Mouse (Mus musculus) hindbrain, embryonic 14.5 days (tissue): ENCODE data around the gene Nuak2. TPM values are rescaled to one million over a fixed set of nuclear protein-coding genes. Genes with fewer than 3 reads are reported as not detected.

Source experiments
- ATAC-seq: fragments of 200-750 bp; cut with Nextera tagmentation; 2 replicates; pipeline ENCODE4 v1.8.0; 2017; ENCODE audit warnings: moderate number of reproducible peaks, mild to moderate bottlenecking, moderate TSS enrichment, moderate library complexity; ENCODE audit not compliant: low FRiP score
- DNase-seq: peaks from one replicate; pipeline ENCODE4 v3.0.0-alpha.2; 2015; ENCODE audit warnings: low spot score
- H3K27ac ChIP-seq: fragments of 300-500 bp; sonication (generic); 2 replicates; pipeline ENCODE4 v1.5.1; 2014; ENCODE audit warnings: mild to moderate bottlenecking, moderate library complexity
- H3K27me3 ChIP-seq: fragments of 300-500 bp; sonication (generic); 2 replicates; pipeline ENCODE4 v1.6.1; 2014; ENCODE audit warnings: mild to moderate bottlenecking, low read length, mixed read lengths; ENCODE audit not compliant: control insufficient read depth, insufficient read depth
- H3K36me3 ChIP-seq: fragments of 300-500 bp; sonication (generic); replicated peaks from 2 replicates; pipeline ENCODE4 v1.6.1; 2014; ENCODE audit not compliant: control insufficient read depth, insufficient read depth
- H3K4me1 ChIP-seq: fragments of 300-500 bp; sonication (generic); replicated peaks from 2 replicates; pipeline ENCODE4 v1.6.1; 2014; ENCODE audit warnings: antibody characterized with exemption, low read length, mixed read lengths; ENCODE audit not compliant: control insufficient read depth, insufficient read depth
- H3K4me2 ChIP-seq: fragments of 300-500 bp; sonication (generic); replicated peaks from 2 replicates; pipeline ENCODE4 v1.6.1; 2014; ENCODE audit warnings: mild to moderate bottlenecking, moderate library complexity
- H3K4me3 ChIP-seq: fragments of 300-500 bp; sonication (generic); replicated peaks from 2 replicates; pipeline ENCODE4 v1.5.1; 2014; ENCODE audit warnings: mild to moderate bottlenecking, low read length
- H3K9ac ChIP-seq: fragments of 300-500 bp; sonication (generic); 2 replicates; pipeline ENCODE4 v1.6.1; 2014
- H3K9me3 ChIP-seq: fragments of 300-500 bp; sonication (generic); 2 replicates; pipeline ENCODE4 v1.6.1; 2016; ENCODE audit warnings: low read length; ENCODE audit not compliant: control insufficient read depth
- WGBS: fragments of 180-500 bp; shearing (Covaris S2); extraction: QIAGEN DNeasy Blood & Tissue Kit; methylation state at CpG from one replicate; pipeline ENCODE4 v1.1.7; 2014; 5-methylcytosine and 5-hydroxymethylcytosine counted together
- polyA plus RNA-seq: library from polyadenylated mRNA; unstranded; fragments of >200 nt; fragmentation: Nextera tagmentation; extraction: Ambion mirVana; gene quantifications from 2 replicates; pipeline ENCODE4 v1.2.1, GENCODE M21; 2014

Gene Nuak2
- polyA plus RNA-seq, 1 experiment from 2014 or later = 10.7 TPM

- Histone ChIP-seq H3K4me1 (peaks cover 6% of the 10 kb centered on the region; the same call in 1 of the 2 replicates), H3K27me3 (no peaks in the 10 kb centered on the region), H3K9me3 (no peaks in the 10 kb centered on the region), H3K9ac (no peak overlapping the region), H3K36me3 (peaks cover 3% of the 10 kb centered on the region), H3K4me3 (no peak overlapping the region), H3K4me2 (no peak overlapping the region), H3K27ac (no peak overlapping the region)
- DNase-seq = no peak
- no peak for ATAC-seq
- WGBS = 55% methylated on average over 8 of the region's 8 CpGs
Measured at GRCm38 (mm10) chr1:132366235-132366634, 50.3 kb downstream of the Nuak2 start.

- 59% methylated on average over 6 of the region's 6 CpGs for WGBS
- Histone ChIP-seq H3K27ac (0 out of 2 replicates have a peak overlapping the region, but pooled peaks have one; percentile 39), H3K4me2 (no peak overlapping the region), H3K9ac (no peak overlapping the region), H3K9me3 (no peaks in the 10 kb centered on the region), H3K36me3 (0 out of 2 replicates have a peak, but pooled peaks cover 3% of the 10 kb centered on the region), H3K4me1 (peaks cover 13% of the 10 kb centered on the region), H3K27me3 (no peaks in the 10 kb centered on the region), H3K4me3 (no peak overlapping the region)
- DNase-seq (no peak), ATAC-seq (peak; percentile 44; the same call in 1 of the 2 replicates)
Measured at GRCm38 (mm10) chr1:132366937-132367336, 51.0 kb downstream of the Nuak2 start.

GRCm38 (mm10) chr1:132367692-132368506 lies 52.0 kb downstream of the Nuak2 start:
- WGBS = 37% methylated on average over 7 of the region's 7 CpGs
- Histone ChIP-seq H3K4me1 (peaks cover 23% of the 10 kb centered on the region), H3K27ac (no peak overlapping the region), H3K36me3 (0 out of 2 replicates have a peak, but pooled peaks cover 2% of the 10 kb centered on the region), H3K9me3 (no peaks in the 10 kb centered on the region), H3K4me2 (no peak overlapping the region), H3K4me3 (no peak overlapping the region), H3K9ac (no peak overlapping the region), H3K27me3 (no peaks in the 10 kb centered on the region)
- DNase-seq (peak; percentile 90), ATAC-seq (peak; percentile 88)

GRCm38 (mm10) chr1:132370681-132371173 lies 54.8 kb downstream of the Nuak2 start:
- Histone ChIP-seq H3K27ac (peak overlapping the region; percentile 10; the same call in 1 of the 2 replicates), H3K4me1 (peaks cover 51% of the 10 kb centered on the region), H3K4me3 (no peak overlapping the region), H3K9me3 (no peaks in the 10 kb centered on the region), H3K36me3 (no peaks in the 10 kb centered on the region), H3K27me3 (no peaks in the 10 kb centered on the region), H3K4me2 (no peak overlapping the region), H3K9ac (no peak overlapping the region)
- WGBS = 79% methylated on average over 9 of the region's 9 CpGs
- DNase-seq = no peak
- no peak for ATAC-seq

- Histone ChIP-seq H3K27me3 (no peaks in the 10 kb centered on the region), H3K4me2 (no peak overlapping the region), H3K9me3 (no peaks in the 10 kb centered on the region), H3K4me1 (peaks cover 52% of the 10 kb centered on the region), H3K36me3 (no peaks in the 10 kb centered on the region), H3K27ac (peak overlapping the region; percentile 34), H3K4me3 (no peak overlapping the region), H3K9ac (no peak overlapping the region)
- WGBS = 38% methylated on average over 8 of the region's 8 CpGs
- no peak for ATAC-seq
- no peak for DNase-seq
Measured at GRCm38 (mm10) chr1:132371298-132372081, 55.6 kb downstream of the Nuak2 start.

- Histone ChIP-seq H3K27me3 (no peaks in the 10 kb centered on the region), H3K9me3 (no peaks in the 10 kb centered on the region), H3K4me2 (no peak overlapping the region), H3K27ac (peak overlapping the region; percentile 51), H3K9ac (peak overlapping the region; percentile 28; the same call in 1 of the 2 replicates), H3K4me3 (no peak overlapping the region), H3K36me3 (0 out of 2 replicates have a peak, but pooled peaks cover 1% of the 10 kb centered on the region), H3K4me1 (peaks cover 57% of the 10 kb centered on the region)
- no peak for DNase-seq
- WGBS = 53% methylated on average over 5 of the region's 5 CpGs
- ATAC-seq = no peak
Measured at GRCm38 (mm10) chr1:132372354-132372753, 56.4 kb downstream of the Nuak2 start.

- ATAC-seq (no peak), DNase-seq (no peak)
- H3K4me1 ChIP-seq = peaks cover 57% of the 10 kb centered on the region
- 77% methylated on average over 6 of the region's 6 CpGs for WGBS
- H3K4me2 ChIP-seq = no peak overlapping the region
- H3K27me3 ChIP-seq = no peaks in the 10 kb centered on the region
- no peaks in the 10 kb centered on the region for H3K9me3 ChIP-seq
- peak overlapping the region; percentile 28; the same call in 1 of the 2 replicates for H3K9ac ChIP-seq
- 0 out of 2 replicates have a peak, but pooled peaks cover 7% of the 10 kb centered on the region for H3K36me3 ChIP-seq
- no peak overlapping the region for H3K4me3 ChIP-seq
- peak overlapping the region; percentile 51 for H3K27ac ChIP-seq
Measured at GRCm38 (mm10) chr1:132372896-132373534, 57.1 kb downstream of the Nuak2 start.

- DNase-seq (no peak), ATAC-seq (no peak; the same call in 1 of the 2 replicates)
- Histone ChIP-seq H3K27ac (peak overlapping the region; percentile 67), H3K4me1 (peaks cover 57% of the 10 kb centered on the region), H3K9me3 (no peaks in the 10 kb centered on the region), H3K4me2 (no peak overlapping the region), H3K27me3 (no peaks in the 10 kb centered on the region), H3K4me3 (no peak overlapping the region), H3K9ac (no peak overlapping the region), H3K36me3 (peaks cover 13% of the 10 kb centered on the region)
- 48% methylated on average over 5 of the region's 5 CpGs for WGBS
Measured at GRCm38 (mm10) chr1:132374140-132374872, 58.4 kb downstream of the Nuak2 start.
